ENCODE assay signal across 8 mouse cellular contexts in genomic region chr17:56233818-56234469, GRCm38 (mm10). TPM values are rescaled to one million over a fixed set of nuclear protein-coding genes. Genes with fewer than 3 reads are reported as not detected.
DNase-seq lines count a peak whose midpoint lies in the region; ATAC-seq and TF ChIP-seq lines count a peak whose summit lies in the region.

No protein-coding gene starts in this region.

- H3K9ac ChIP-seq in lung, postnatal 0 days (replicated peaks; ENCODE audit: low read depth) = no peak overlapping the region
- H3K9ac ChIP-seq in hindbrain, embryonic 14.5 days = 0 out of 2 replicates have a peak overlapping the region, but pooled peaks have one; percentile 7
- H3K9ac ChIP-seq in midbrain, embryonic 12.5 days (replicated peaks) = no peak overlapping the region

- H3K27me3 ChIP-seq in lung, postnatal 0 days (replicated peaks; ENCODE audit: insufficient read depth, low read length) = no peaks in the 10 kb centered on the region
- H3K27me3 ChIP-seq in embryonic facial prominence, embryonic 10.5 days (replicated peaks; ENCODE audit: low read depth, poor library complexity, severe bottlenecking) = no peaks in the 10 kb centered on the region
- no peaks in the 10 kb centered on the region for H3K27me3 ChIP-seq in hindbrain, embryonic 14.5 days (ENCODE audit: control insufficient read depth, insufficient read depth, low read length)
- H3K27me3 ChIP-seq in midbrain, embryonic 12.5 days = peaks cover 7% of the 10 kb centered on the region; the same call in 1 of the 2 replicates

- H3K27ac ChIP-seq in lung, postnatal 0 days (ENCODE audit: low read length) = no peak overlapping the region
- H3K27ac ChIP-seq in embryonic facial prominence, embryonic 10.5 days (replicated peaks) = no peak overlapping the region
- H3K27ac ChIP-seq in hindbrain, embryonic 14.5 days = 0 out of 2 replicates have a peak overlapping the region, but pooled peaks have one; percentile 58
- H3K27ac ChIP-seq in midbrain, embryonic 12.5 days (replicated peaks) = no peak overlapping the region

- no peak for TF ChIP-seq EP300 in lung, postnatal 0 days (IDR thresholded peaks at IDR 0.05)

- DNase-seq in lung, postnatal 0 days (ENCODE audit: low spot score) = peak; percentile 36
- DNase-seq in lung, postnatal 36 days = no peak
- DNase-seq in embryonic facial prominence, embryonic 10.5 days (ENCODE audit: low spot score) = peak; percentile 87
- peak; percentile 78 for DNase-seq in hindbrain, embryonic 14.5 days (ENCODE audit: low spot score)
- peak; percentile 77 to 78 for DNase-seq in layer of hippocampus, postnatal 25 days (ENCODE audit: extremely low spot score in 1 of 2, low spot score in 1 of 2)
- peak; percentile 83 for DNase-seq in yolk sac, embryonic 10.5 days (ENCODE audit: low spot score)
- no peak for DNase-seq in gastrocnemius, postnatal 4 days (ENCODE audit: low spot score in 2 of 2)

- H3K36me3 ChIP-seq in lung, postnatal 0 days (ENCODE audit: insufficient read depth, low read length) = no peaks in the 10 kb centered on the region
- no peaks in the 10 kb centered on the region for H3K36me3 ChIP-seq in embryonic facial prominence, embryonic 10.5 days (replicated peaks)
- H3K36me3 ChIP-seq in hindbrain, embryonic 14.5 days (replicated peaks; ENCODE audit: control insufficient read depth, insufficient read depth) = no peaks in the 10 kb centered on the region
- no peaks in the 10 kb centered on the region for H3K36me3 ChIP-seq in midbrain, embryonic 12.5 days

- no peaks in the 10 kb centered on the region for H3K9me3 ChIP-seq in lung, postnatal 0 days (ENCODE audit: low read length)
- no peaks in the 10 kb centered on the region for H3K9me3 ChIP-seq in embryonic facial prominence, embryonic 10.5 days
- no peaks in the 10 kb centered on the region for H3K9me3 ChIP-seq in hindbrain, embryonic 14.5 days (ENCODE audit: control insufficient read depth, low read length)
- no peaks in the 10 kb centered on the region for H3K9me3 ChIP-seq in midbrain, embryonic 12.5 days

- H3K4me3 ChIP-seq in lung, postnatal 0 days (ENCODE audit: low read depth, low read length) = no peak overlapping the region
- H3K4me3 ChIP-seq in embryonic facial prominence, embryonic 10.5 days = peak overlapping the region; percentile 8
- H3K4me3 ChIP-seq in hindbrain, embryonic 14.5 days (replicated peaks; ENCODE audit: low read length) = no peak overlapping the region
- no peak overlapping the region for H3K4me3 ChIP-seq in midbrain, embryonic 12.5 days

- no peaks in the 10 kb centered on the region for H3K4me1 ChIP-seq in lung, postnatal 0 days (ENCODE audit: insufficient read depth, low read depth, low read length)
- H3K4me1 ChIP-seq in embryonic facial prominence, embryonic 10.5 days = peaks cover 21% of the 10 kb centered on the region
- peaks cover 10% of the 10 kb centered on the region for H3K4me1 ChIP-seq in hindbrain, embryonic 14.5 days (replicated peaks; ENCODE audit: control insufficient read depth, insufficient read depth, low read length)
- peaks cover 11% of the 10 kb centered on the region for H3K4me1 ChIP-seq in midbrain, embryonic 12.5 days

- WGBS in lung, postnatal 0 days = under 1% methylated on average over 14 of the region's 14 CpGs
- 3% methylated on average over 14 of the region's 14 CpGs for WGBS in embryonic facial prominence, embryonic 10.5 days
- WGBS in hindbrain, embryonic 14.5 days = 3% methylated on average over 14 of the region's 14 CpGs
- WGBS in midbrain, embryonic 12.5 days = 4% methylated on average over 14 of the region's 14 CpGs

- ATAC-seq in lung, postnatal 0 days = peak; percentile 47
- ATAC-seq in hindbrain, embryonic 14.5 days (ENCODE audit: low FRiP score) = peak; percentile 94
- peak; percentile 96 for ATAC-seq in midbrain, embryonic 12.5 days (ENCODE audit: low FRiP score, low read depth)

- no peak for TF ChIP-seq CTCF in lung, postnatal 0 days (IDR thresholded peaks at IDR 0.05)

- no peak overlapping the region for H3K4me2 ChIP-seq in lung, postnatal 0 days (replicated peaks; ENCODE audit: low read depth, low read length)
- H3K4me2 ChIP-seq in hindbrain, embryonic 14.5 days (replicated peaks) = peak overlapping the region; percentile 45
- H3K4me2 ChIP-seq in midbrain, embryonic 12.5 days (replicated peaks) = peak overlapping the region; percentile 43

RNA-seq across cellular contexts. Expression of gene Dpp9, which starts 15.2 kb away (rescaled TPM):
- polyA plus RNA-seq in lung, postnatal 0 days (2015; fragmentation: Nextera tagmentation; extraction: Ambion mirVana) = 25.7 and 30.3 TPM in 2 replicates
- 48.3 and 50.2 TPM in 2 replicates for polyA plus RNA-seq in embryonic facial prominence, embryonic 10.5 days (2016; fragmentation: Nextera tagmentation; extraction: Ambion mirVana)
- polyA plus RNA-seq in hindbrain, embryonic 14.5 days (2014; fragmentation: Nextera tagmentation; extraction: Ambion mirVana) = 23.4 and 26.2 TPM in 2 replicates
- 10 to 100 TPM; 64.7 to 67.3 TPM for total RNA-seq in layer of hippocampus, postnatal 25 days (2021)
- 41.0 and 43.9 TPM in 2 replicates for polyA plus RNA-seq in midbrain, embryonic 12.5 days (2016; fragmentation: Nextera tagmentation; extraction: Ambion mirVana)
- total RNA-seq in gastrocnemius, postnatal 4 days (2021) = 10 to 100 TPM; 30.0 to 30.5 TPM

RNA-seq across cellular contexts. Expression of gene Fem1a, which starts 22.7 kb away (rescaled TPM):
- 8.2 and 8.4 TPM in 2 replicates for polyA plus RNA-seq in lung, postnatal 0 days (2015; fragmentation: Nextera tagmentation; extraction: Ambion mirVana)
- 12.5 and 13.2 TPM in 2 replicates for polyA plus RNA-seq in embryonic facial prominence, embryonic 10.5 days (2016; fragmentation: Nextera tagmentation; extraction: Ambion mirVana)
- polyA plus RNA-seq in hindbrain, embryonic 14.5 days (2014; fragmentation: Nextera tagmentation; extraction: Ambion mirVana) = 21.0 and 21.8 TPM in 2 replicates
- 10 to 100 TPM; 36.1 to 37.0 TPM for total RNA-seq in layer of hippocampus, postnatal 25 days (2021)
- 17.9 and 18.6 TPM in 2 replicates for polyA plus RNA-seq in midbrain, embryonic 12.5 days (2016; fragmentation: Nextera tagmentation; extraction: Ambion mirVana)
- total RNA-seq in gastrocnemius, postnatal 4 days (2021) = 10 to 100 TPM; 98.3 to 99.9 TPM

RNA-seq across cellular contexts. Expression of gene Ticam1, which starts 42.6 kb away (rescaled TPM):
- polyA plus RNA-seq in lung, postnatal 0 days (2015; fragmentation: Nextera tagmentation; extraction: Ambion mirVana) = 3.5 and 4.1 TPM in 2 replicates
- polyA plus RNA-seq in embryonic facial prominence, embryonic 10.5 days (2016; fragmentation: Nextera tagmentation; extraction: Ambion mirVana) = 3.2 and 3.7 TPM in 2 replicates
- 1.4 and 1.5 TPM in 2 replicates for polyA plus RNA-seq in hindbrain, embryonic 14.5 days (2014; fragmentation: Nextera tagmentation; extraction: Ambion mirVana)
- total RNA-seq in layer of hippocampus, postnatal 25 days (2021) = 1 to 10 TPM; 5.5 to 6.0 TPM
- 1.7 TPM in 2 replicates for polyA plus RNA-seq in midbrain, embryonic 12.5 days (2016; fragmentation: Nextera tagmentation; extraction: Ambion mirVana)
- 1 to 10 TPM; 8.5 to 8.9 TPM for total RNA-seq in gastrocnemius, postnatal 4 days (2021)

RNA-seq across cellular contexts. Expression of gene Mydgf, which starts 50.2 kb away (rescaled TPM):
- polyA plus RNA-seq in lung, postnatal 0 days (2015; fragmentation: Nextera tagmentation; extraction: Ambion mirVana) = 67.2 and 71.2 TPM in 2 replicates
- polyA plus RNA-seq in embryonic facial prominence, embryonic 10.5 days (2016; fragmentation: Nextera tagmentation; extraction: Ambion mirVana) = 71.0 and 71.3 TPM in 2 replicates
- polyA plus RNA-seq in hindbrain, embryonic 14.5 days (2014; fragmentation: Nextera tagmentation; extraction: Ambion mirVana) = 67.8 and 70.8 TPM in 2 replicates
- 10 to 100 TPM; 39.4 to 41.4 TPM for total RNA-seq in layer of hippocampus, postnatal 25 days (2021)
- 56.8 and 61.6 TPM in 2 replicates for polyA plus RNA-seq in midbrain, embryonic 12.5 days (2016; fragmentation: Nextera tagmentation; extraction: Ambion mirVana)
- total RNA-seq in gastrocnemius, postnatal 4 days (2021) = 10 to 100 TPM; 42.4 to 47.5 TPM

RNA-seq across cellular contexts. Expression of gene Plin3, which starts 58.7 kb away (rescaled TPM):
- polyA plus RNA-seq in lung, postnatal 0 days (2015; fragmentation: Nextera tagmentation; extraction: Ambion mirVana) = 95.3 and 99.3 TPM in 2 replicates
- polyA plus RNA-seq in embryonic facial prominence, embryonic 10.5 days (2016; fragmentation: Nextera tagmentation; extraction: Ambion mirVana) = 67.7 and 72.2 TPM in 2 replicates
- 13.9 and 16.4 TPM in 2 replicates for polyA plus RNA-seq in hindbrain, embryonic 14.5 days (2014; fragmentation: Nextera tagmentation; extraction: Ambion mirVana)
- 10 to 100 TPM; 14.6 to 16.7 TPM for total RNA-seq in layer of hippocampus, postnatal 25 days (2021)
- 28.9 and 29.0 TPM in 2 replicates for polyA plus RNA-seq in midbrain, embryonic 12.5 days (2016; fragmentation: Nextera tagmentation; extraction: Ambion mirVana)
- total RNA-seq in gastrocnemius, postnatal 4 days (2021) = 10 to 100 TPM; 59.0 to 60.6 TPM

Comparison
In these comparisons a context has a peak if more than half of its experiments do, and no peak if none do; other contexts are left out.
1. DNase-seq: peak in lung, postnatal 0 days (single experiment), embryonic facial prominence, embryonic 10.5 days (single experiment), hindbrain, embryonic 14.5 days (single experiment), layer of hippocampus, postnatal 25 days (2 of 2) and yolk sac, embryonic 10.5 days (single experiment); none in lung, postnatal 36 days (single experiment) and gastrocnemius, postnatal 4 days (0 of 2).
2. Peak in every context shown above with its lines, with median percentiles within 50 percentile points of each other: ATAC-seq.